Mouse (Mus musculus): ENCODE data around the gene Cbx7.
A peak's percentile ranks its signal among the peaks of the same experiment; 100 is the strongest.

The Cbx7 gene

GRCm38 (mm10) chr15:79970940-79971339 lies at the start of gene Cbx7:
Gene Cbx7 (minus strand): TSS chr15:79971119.
- no peak for DNase-seq

GRCm38 (mm10) chr15:80020516-80020915 lies 49.6 kb upstream of the Cbx7 start:
- DNase-seq: no peak

- DNase-seq: no peak
Observed at GRCm38 (mm10) chr15:80019625-80020024, 48.7 kb upstream of the Cbx7 start.

- DNase-seq: no peak
Observed at GRCm38 (mm10) chr15:80019220-80019619, 48.3 kb upstream of the Cbx7 start.

- DNase-seq: no peak
Observed at GRCm38 (mm10) chr15:80016563-80017301, 45.8 kb upstream of the Cbx7 start.

GRCm38 (mm10) chr15:80015211-80015952 lies 44.5 kb upstream of the Cbx7 start:
- no peak for DNase-seq

GRCm38 (mm10) chr15:80014321-80015210 lies 43.6 kb upstream of the Cbx7 start, which contains the start of gene Pdgfb:
Gene Pdgfb (minus strand): TSS chr15:80014977.
- no peak for DNase-seq

GRCm38 (mm10) chr15:80014031-80014320 lies 43.1 kb upstream of the Cbx7 start:
- DNase-seq: no peak

GRCm38 (mm10) chr15:80013256-80014030 lies 42.5 kb upstream of the Cbx7 start:
- DNase-seq: no peak

GRCm38 (mm10) chr15:80012527-80013201 lies 41.7 kb upstream of the Cbx7 start:
- no peak for DNase-seq

- peak; percentile 84 for DNase-seq
Observed at GRCm38 (mm10) chr15:80011778-80012526, 41.0 kb upstream of the Cbx7 start.

- DNase-seq: no peak
Observed at GRCm38 (mm10) chr15:80011194-80011593, 40.3 kb upstream of the Cbx7 start.

- DNase-seq: no peak
Observed at GRCm38 (mm10) chr15:80010182-80010558, 39.3 kb upstream of the Cbx7 start.

- DNase-seq: no peak
Observed at GRCm38 (mm10) chr15:80009421-80010181, 38.7 kb upstream of the Cbx7 start.

GRCm38 (mm10) chr15:80008461-80008860 lies 37.5 kb upstream of the Cbx7 start:
- no peak for DNase-seq

GRCm38 (mm10) chr15:80006156-80006555 lies 35.2 kb upstream of the Cbx7 start:
- DNase-seq: no peak

- no peak for DNase-seq
Observed at GRCm38 (mm10) chr15:80005436-80005835, 34.5 kb upstream of the Cbx7 start.

- no peak for DNase-seq
Observed at GRCm38 (mm10) chr15:80004644-80005340, 33.9 kb upstream of the Cbx7 start.

- no peak for DNase-seq
Observed at GRCm38 (mm10) chr15:80003581-80003980, 32.7 kb upstream of the Cbx7 start.

GRCm38 (mm10) chr15:80001601-80002000 lies 30.7 kb upstream of the Cbx7 start:
- DNase-seq: no peak

All from retina, postnatal 1 day (tissue).